Mouse (Mus musculus) spleen, adult 2 months (tissue): ENCODE results near the gene Naaladl2. TPM values are rescaled to one million over a fixed set of nuclear protein-coding genes. Genes with fewer than 3 reads are reported as not detected.

Source experiments
- DNase-seq, 2 experiments: peaks; one replicate each; pipeline versions ENCODE4 v3.0.0 to v3.0.0-alpha.2; 2012 to 2021; ENCODE audit warnings: low spot score in 2 of 2, low read depth in 1 of 2
- H3K27ac ChIP-seq: fragments of 200-500 bp; 2 replicates; pipeline ENCODE4 v1.5.1; 2012; ENCODE audit warnings: low read length, inconsistent platforms; ENCODE audit not compliant: insufficient read depth
- H3K27me3 ChIP-seq: fragments of 200-500 bp; 2 replicates; pipeline ENCODE4 v1.6.1; 2012; ENCODE audit warnings: mild to moderate bottlenecking, moderate library complexity, low read length, inconsistent platforms; ENCODE audit not compliant: control insufficient read depth, insufficient read depth
- H3K36me3 ChIP-seq: fragments of 200-500 bp; 2 replicates; pipeline ENCODE4 v1.6.1; 2012; ENCODE audit warnings: mild to moderate bottlenecking, low read length, inconsistent platforms; ENCODE audit not compliant: control insufficient read depth, insufficient read depth
- H3K4me1 ChIP-seq: fragments of 200-500 bp; 2 replicates; pipeline ENCODE4 v1.6.1; 2011; ENCODE audit warnings: inconsistent platforms; ENCODE audit not compliant: control insufficient read depth, insufficient read depth, insufficient read length
- H3K4me3 ChIP-seq: fragments of 200-500 bp; 2 replicates; pipeline ENCODE4 v1.5.1; 2011; ENCODE audit warnings: mild to moderate bottlenecking, inconsistent platforms; ENCODE audit not compliant: insufficient read depth, insufficient read length; ENCODE audit errors: extremely low read depth
- CTCF ChIP-seq: fragments of 200-500 bp; IDR thresholded peaks from 2 replicates; pipeline ENCODE4 v1.5.1; 2011; ENCODE audit warnings: mild to moderate bottlenecking, inconsistent platforms; ENCODE audit not compliant: insufficient read depth, insufficient read length, insufficient replicate concordance; ENCODE audit errors: extremely low read depth
- POLR2A ChIP-seq: fragments of 200-500 bp; IDR thresholded peaks from 2 replicates; pipeline ENCODE4 v1.6.1; 2011; ENCODE audit warnings: low read depth, low read length, inconsistent platforms
- WGBS: fragments of 180-500 bp; shearing (Covaris S2); methylation state at CpG from one replicate; pipeline ENCODE4 v1.1.7; 2018; 5-methylcytosine and 5-hydroxymethylcytosine counted together
- polyA plus RNA-seq: library from polyadenylated mRNA; depleted of rRNA; stranded (reverse); fragments of >200 nt; gene quantifications from 2 replicates; pipeline ENCODE4 v1.2.3, GENCODE M21; 2012

Naaladl2 gene
- polyA plus RNA-seq, 1 experiment = not detected

- TF ChIP-seq POLR2A (no peak), CTCF (no peak)
- no peaks in the 10 kb centered on the region for H3K27me3 ChIP-seq
- H3K27ac ChIP-seq = no peak overlapping the region
- no peaks in the 10 kb centered on the region for H3K4me1 ChIP-seq
- no peak for DNase-seq
- no peaks in the 10 kb centered on the region for H3K36me3 ChIP-seq
- WGBS = 89% methylated on average over 1 of the region's 1 CpGs
- H3K4me3 ChIP-seq = no peak overlapping the region
Measured at GRCm38 (mm10) chr3:24872254-24872653, 271.8 kb downstream of the Naaladl2 start.

DNA sequence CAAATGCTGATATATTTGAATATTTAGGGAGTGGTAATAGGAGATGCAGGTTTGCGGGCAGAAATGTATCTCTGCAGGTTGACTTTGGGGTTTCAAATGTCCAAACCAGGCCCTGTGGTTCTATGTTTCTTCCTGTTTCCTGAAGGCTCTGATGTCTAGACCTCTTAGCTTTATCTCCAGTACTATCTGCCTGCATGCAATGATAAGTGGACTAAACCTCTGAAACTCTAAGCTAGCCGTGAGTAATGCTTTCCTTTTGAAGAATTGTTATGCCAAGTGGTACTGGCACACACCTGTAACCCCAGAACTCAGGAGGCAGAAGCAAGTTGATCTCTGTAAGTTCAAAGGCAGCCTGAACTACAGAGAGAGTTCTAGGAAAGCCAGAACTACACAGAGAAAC is 291.1 kb downstream of the Naaladl2 start:
- Histone ChIP-seq H3K27ac (no peak overlapping the region), H3K36me3 (no peaks in the 10 kb centered on the region), H3K4me1 (no peaks in the 10 kb centered on the region), H3K4me3 (no peak overlapping the region), H3K27me3 (no peaks in the 10 kb centered on the region)
- TF ChIP-seq POLR2A = no peak
- no peak for TF ChIP-seq CTCF
- 51% methylated on average over 2 of the region's 2 CpGs for WGBS
- no peak for DNase-seq

DNA sequence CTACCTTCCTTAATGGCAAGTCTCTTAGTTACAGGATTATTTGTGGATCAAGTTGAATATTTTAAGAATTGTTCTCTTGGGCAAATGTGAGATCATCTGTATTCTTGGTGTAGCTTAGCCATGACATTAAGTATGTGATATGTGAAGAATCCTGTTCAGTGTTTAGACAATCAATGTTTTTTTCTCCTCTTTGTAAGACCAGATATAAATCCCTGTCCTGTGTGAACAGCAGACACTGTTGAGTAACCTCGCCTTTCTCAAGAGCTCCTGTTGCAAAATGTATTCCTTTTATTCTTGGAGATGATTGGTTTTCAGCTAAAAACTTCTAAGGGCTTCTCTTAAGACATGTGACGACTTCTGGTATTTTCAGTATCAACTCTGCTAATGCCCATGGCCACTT is 347.3 kb downstream of the Naaladl2 start:
- H3K27me3 ChIP-seq = no peaks in the 10 kb centered on the region
- H3K4me1 ChIP-seq = no peaks in the 10 kb centered on the region
- no peak overlapping the region for H3K4me3 ChIP-seq
- TF ChIP-seq CTCF (no peak), POLR2A (no peak)
- no peaks in the 10 kb centered on the region for H3K36me3 ChIP-seq
- H3K27ac ChIP-seq = no peak overlapping the region
- WGBS = 60% methylated on average over 2 of the region's 2 CpGs
- no peak for DNase-seq

DNA sequence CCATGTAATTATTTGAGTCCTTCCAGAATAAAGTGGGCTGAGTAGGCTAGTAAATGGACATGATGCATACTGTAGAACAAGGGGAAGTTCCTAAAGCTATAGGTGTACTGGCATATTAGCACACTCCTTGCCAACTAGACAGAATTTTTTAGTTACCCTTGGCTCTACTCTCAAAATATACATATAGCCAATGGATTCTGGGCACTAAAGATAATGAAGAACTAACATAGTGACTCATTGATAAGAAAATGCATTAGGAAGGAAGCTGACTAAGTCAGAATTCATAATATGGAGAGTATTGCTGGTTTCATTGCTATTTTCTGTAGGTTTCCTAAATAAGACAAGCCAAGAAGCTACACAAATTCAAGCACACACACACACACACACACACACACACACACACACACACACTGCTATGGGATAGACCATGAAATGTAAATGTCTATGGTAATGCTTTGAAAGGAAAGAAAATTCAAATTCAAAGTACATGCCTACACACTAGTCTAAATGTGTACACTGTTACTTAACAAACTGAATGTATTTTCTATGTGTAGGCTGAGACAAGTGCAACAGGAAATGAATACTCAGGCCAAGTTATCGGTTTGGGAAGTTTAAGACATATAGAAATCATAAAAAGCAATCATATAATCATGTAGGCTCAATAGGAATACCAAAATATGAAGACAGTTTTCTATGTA is 356.5 kb downstream of the Naaladl2 start:
- no peak overlapping the region for H3K4me3 ChIP-seq
- 53% methylated on average over 1 of the region's 1 CpGs for WGBS
- no peak for DNase-seq
- H3K4me1 ChIP-seq = no peaks in the 10 kb centered on the region
- no peak for TF ChIP-seq POLR2A
- TF ChIP-seq CTCF = no peak
- H3K27me3 ChIP-seq = no peaks in the 10 kb centered on the region
- H3K27ac ChIP-seq = no peak overlapping the region
- H3K36me3 ChIP-seq = no peaks in the 10 kb centered on the region

- Histone ChIP-seq H3K27me3 (no peaks in the 10 kb centered on the region), H3K36me3 (no peaks in the 10 kb centered on the region), H3K27ac (no peak overlapping the region), H3K4me1 (no peaks in the 10 kb centered on the region), H3K4me3 (no peak overlapping the region)
- no peak for DNase-seq
- WGBS = 87% methylated on average over 3 of the region's 3 CpGs
- no peak for TF ChIP-seq CTCF
- no peak for TF ChIP-seq POLR2A
Measured at GRCm38 (mm10) chr3:24784108-24784507, 360.0 kb downstream of the Naaladl2 start.

DNA sequence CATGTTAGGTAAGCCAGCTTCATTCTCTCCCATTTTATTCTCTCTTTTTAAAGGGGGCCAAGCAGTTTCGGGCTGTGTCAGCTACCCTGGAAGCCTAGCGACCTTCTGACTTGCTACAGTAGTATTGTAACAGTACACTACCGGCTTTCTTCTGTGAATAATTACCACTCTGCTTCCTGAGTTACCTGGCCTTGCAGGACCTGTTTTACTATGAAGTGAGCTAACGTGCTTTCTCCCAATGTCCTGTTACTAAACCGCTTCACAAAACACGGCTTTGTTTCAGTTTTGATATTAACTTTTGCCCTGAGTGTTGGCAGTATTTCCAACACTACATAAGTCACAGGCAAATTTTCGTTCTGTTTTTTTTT is 360.6 kb downstream of the Naaladl2 start:
- no peak overlapping the region for H3K27ac ChIP-seq
- WGBS = 79% methylated on average over 7 of the region's 7 CpGs
- no peak for TF ChIP-seq POLR2A
- no peak for TF ChIP-seq CTCF
- H3K4me1 ChIP-seq = no peaks in the 10 kb centered on the region
- no peak overlapping the region for H3K4me3 ChIP-seq
- H3K36me3 ChIP-seq = no peaks in the 10 kb centered on the region
- no peaks in the 10 kb centered on the region for H3K27me3 ChIP-seq
- no peak for DNase-seq

DNA sequence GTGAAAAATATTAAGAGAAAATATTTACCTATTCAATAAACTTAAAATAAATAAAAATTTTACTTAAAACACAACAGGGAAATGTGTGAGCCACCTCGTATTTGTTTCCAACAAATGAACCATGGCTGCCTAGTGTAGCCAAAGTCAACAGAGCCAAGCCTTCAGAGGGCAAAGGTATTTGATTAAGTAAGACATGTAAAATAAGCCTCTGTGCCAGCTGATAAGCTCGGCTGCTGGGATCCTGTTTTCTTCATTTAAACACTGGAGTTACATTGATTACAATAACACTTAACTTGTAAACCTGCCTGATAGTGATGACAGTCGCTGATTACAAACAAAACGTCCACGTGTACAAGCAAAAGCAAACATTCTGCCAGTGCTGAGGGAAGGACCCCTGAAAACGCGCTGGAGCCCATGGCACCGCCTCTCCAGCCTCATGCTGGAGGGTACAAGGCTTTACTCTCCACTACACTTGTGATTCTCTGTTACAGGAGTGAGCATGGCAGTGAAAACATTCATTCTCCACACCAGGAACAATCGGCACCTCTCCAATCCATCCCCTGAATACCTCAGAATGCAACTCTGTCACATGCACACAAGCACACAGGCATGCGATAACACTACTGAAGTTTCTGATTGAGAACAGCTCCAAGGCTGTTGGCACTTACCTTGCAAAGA is 361.1 kb downstream of the Naaladl2 start:
- WGBS = 69% methylated on average over 10 of the region's 10 CpGs
- no peak for DNase-seq
- Histone ChIP-seq H3K36me3 (no peaks in the 10 kb centered on the region), H3K4me1 (no peaks in the 10 kb centered on the region), H3K27ac (no peak overlapping the region), H3K27me3 (no peaks in the 10 kb centered on the region), H3K4me3 (no peak overlapping the region)
- TF ChIP-seq POLR2A (no peak), CTCF (no peak)
